Mouse (Mus musculus) kidney, embryonic 15.5 days (tissue): ENCODE measurements around the gene Lce1e. TPM values are rescaled to one million over a fixed set of nuclear protein-coding genes. Genes with fewer than 3 reads are reported as not detected.

Experiments used
- polyA plus RNA-seq: library from polyadenylated mRNA; unstranded; fragments of >200 nt; fragmentation: Nextera tagmentation; extraction: Ambion mirVana; gene quantifications from 2 replicates; pipeline ENCODE4 v1.2.1, GENCODE M21; 2015

Gene Lce1e
- polyA plus RNA-seq, 1 experiment from 2014 or later: not detected

Other genes starting within 250 kb of the Lce1e start
- 15.2 and 17.5 TPM in 2 replicates for gene Sprr1a, start 223.2 kb downstream of the Lce1e start, polyA plus RNA-seq
- not detected in 2 replicates for gene Sprr4, start 208.6 kb downstream of the Lce1e start, polyA plus RNA-seq
- not detected in 2 replicates for gene 2310046K23Rik, start 174.6 kb downstream of the Lce1e start, polyA plus RNA-seq
- gene Ivl, start 135.3 kb downstream of the Lce1e start, polyA plus RNA-seq: 0.22 and 0.61 TPM in 2 replicates
- gene Smcp, start 120.1 kb downstream of the Lce1e start, polyA plus RNA-seq: not detected in 2 replicates
- not detected in 2 replicates for gene 2210017I01Rik, start 101.6 kb downstream of the Lce1e start, polyA plus RNA-seq
- gene Lce6a, start 87.4 kb downstream of the Lce1e start, polyA plus RNA-seq: not detected in 2 replicates
- not detected in 2 replicates for gene Lce1a1, start 60.8 kb downstream of the Lce1e start, polyA plus RNA-seq
- gene Lce1b, start 52.1 kb downstream of the Lce1e start, polyA plus RNA-seq: not detected in 2 replicates
- not detected in 2 replicates for gene Lce1a2, start 38.8 kb downstream of the Lce1e start, polyA plus RNA-seq
- gene Lce1c, start 29.8 kb downstream of the Lce1e start, polyA plus RNA-seq: not detected in 2 replicates
- gene Lce1d, start 21.9 kb downstream of the Lce1e start, polyA plus RNA-seq: not detected in 2 replicates
- gene Lce1f, start 11.3 kb upstream of the Lce1e start, polyA plus RNA-seq: not detected in 2 replicates
- not detected in 2 replicates for gene Gm38119, start 30.0 kb upstream of the Lce1e start, polyA plus RNA-seq
- not detected in 2 replicates for gene Lce1g, start 43.3 kb upstream of the Lce1e start, polyA plus RNA-seq
- gene Lce1h, start 56.0 kb upstream of the Lce1e start, polyA plus RNA-seq: not detected in 2 replicates
- gene Lce1i, start 69.8 kb upstream of the Lce1e start, polyA plus RNA-seq: not detected in 2 replicates
- gene Lce1j, start 81.4 kb upstream of the Lce1e start, polyA plus RNA-seq: not detected in 2 replicates
- not detected in 2 replicates for gene Lce1k, start 98.8 kb upstream of the Lce1e start, polyA plus RNA-seq
- gene Kprp, start 118.2 kb upstream of the Lce1e start, polyA plus RNA-seq: not detected in 2 replicates
- gene Lce1l, start 142.2 kb upstream of the Lce1e start, polyA plus RNA-seq: not detected in 2 replicates
- not detected in 2 replicates for gene 2310050C09Rik, start 161.1 kb upstream of the Lce1e start, polyA plus RNA-seq
- gene Lce3a, start 217.2 kb upstream of the Lce1e start, polyA plus RNA-seq: not detected in 2 replicates
- gene Lce3b, start 223.9 kb upstream of the Lce1e start, polyA plus RNA-seq: not detected in 2 replicates
- not detected in 2 replicates for gene Lce3c, start 235.4 kb upstream of the Lce1e start, polyA plus RNA-seq
- not detected in 2 replicates for gene Lce3d, start 248.3 kb upstream of the Lce1e start, polyA plus RNA-seq